Mouse (Mus musculus) urinary bladder, postnatal 4 days (tissue): ENCODE results near the gene Clk2.

Experiments used
- DNase-seq, 2 experiments: peaks; one replicate each; pipeline ENCODE4 v3.0.0; 2021 to 2022; ENCODE audit warnings: low spot score in 2 of 2

Clk2 gene

GRCm38 (mm10) chr3:89221167-89221566 lies 56.6 kb downstream of the Clk2 start:
- DNase-seq: no peak

- DNase-seq: no peak
Observed at GRCm38 (mm10) chr3:89224796-89225195, 60.2 kb downstream of the Clk2 start.

GRCm38 (mm10) chr3:89225321-89225815 lies 60.8 kb downstream of the Clk2 start:
- DNase-seq: no peak

GRCm38 (mm10) chr3:89225918-89226317 lies 61.3 kb downstream of the Clk2 start:
- DNase-seq: no peak

GRCm38 (mm10) chr3:89226361-89226760 lies 61.8 kb downstream of the Clk2 start:
- no peak for DNase-seq
